Mouse (Mus musculus) testis, adult 2 months (tissue): Measurements from ENCODE around the gene Kif3a. TPM values are rescaled to one million over a fixed set of nuclear protein-coding genes. Genes with fewer than 3 reads are reported as not detected.

Experiments used
- H3K27ac ChIP-seq: fragments of 200-500 bp; 2 replicates; pipeline ENCODE4 v1.5.1; 2012; ENCODE audit warnings: low read depth, low read length; ENCODE audit not compliant: control insufficient read depth, insufficient read depth
- H3K27me3 ChIP-seq: fragments of 200-500 bp; 2 replicates; pipeline ENCODE4 v1.6.1; 2012; ENCODE audit warnings: mild to moderate bottlenecking, low read length, moderate library complexity; ENCODE audit not compliant: control insufficient read depth, insufficient read depth
- H3K36me3 ChIP-seq: fragments of 200-500 bp; 2 replicates; pipeline ENCODE4 v1.6.1; 2012; ENCODE audit warnings: mild to moderate bottlenecking, low read length; ENCODE audit not compliant: control insufficient read depth, insufficient read depth
- H3K4me1 ChIP-seq: fragments of 200-500 bp; 2 replicates; pipeline ENCODE4 v1.6.1; 2012; ENCODE audit warnings: low read length; ENCODE audit not compliant: control insufficient read depth, insufficient read depth
- H3K4me3 ChIP-seq: fragments of 200-500 bp; 2 replicates; pipeline ENCODE4 v1.5.1; 2012; ENCODE audit warnings: low read depth, mild to moderate bottlenecking, low read length, moderate library complexity, mixed read lengths; ENCODE audit not compliant: control insufficient read depth
- CTCF ChIP-seq: fragments of 200-500 bp; IDR thresholded peaks from 2 replicates; pipeline ENCODE4 v1.5.1; 2012; ENCODE audit warnings: low read depth, mild to moderate bottlenecking, inconsistent platforms, low read length, moderate library complexity; ENCODE audit not compliant: control insufficient read depth, insufficient read depth, insufficient replicate concordance
- POLR2A ChIP-seq: fragments of 200-500 bp; IDR thresholded peaks from 2 replicates; pipeline ENCODE4 v1.6.1; 2012; ENCODE audit warnings: low read depth, mild to moderate bottlenecking, inconsistent platforms, low read length, moderate library complexity; ENCODE audit not compliant: control insufficient read depth
- polyA plus RNA-seq: library from polyadenylated mRNA; depleted of rRNA; stranded (reverse); fragments of >200 nt; gene quantifications from 2 replicates; pipeline ENCODE4 v1.2.3, GENCODE M21; 2012

Kif3a gene
- polyA plus RNA-seq, 1 experiment, result 31.0 TPM

- no peak for TF ChIP-seq POLR2A
- Histone ChIP-seq H3K27ac (no peak overlapping the region), H3K36me3 (no peaks in the 10 kb centered on the region), H3K4me3 (no peak overlapping the region), H3K27me3 (no peaks in the 10 kb centered on the region), H3K4me1 (no peaks in the 10 kb centered on the region)
Measured at GRCm38 (mm10) chr11:53616748-53617558, 49.8 kb downstream of the Kif3a start.

DNA sequence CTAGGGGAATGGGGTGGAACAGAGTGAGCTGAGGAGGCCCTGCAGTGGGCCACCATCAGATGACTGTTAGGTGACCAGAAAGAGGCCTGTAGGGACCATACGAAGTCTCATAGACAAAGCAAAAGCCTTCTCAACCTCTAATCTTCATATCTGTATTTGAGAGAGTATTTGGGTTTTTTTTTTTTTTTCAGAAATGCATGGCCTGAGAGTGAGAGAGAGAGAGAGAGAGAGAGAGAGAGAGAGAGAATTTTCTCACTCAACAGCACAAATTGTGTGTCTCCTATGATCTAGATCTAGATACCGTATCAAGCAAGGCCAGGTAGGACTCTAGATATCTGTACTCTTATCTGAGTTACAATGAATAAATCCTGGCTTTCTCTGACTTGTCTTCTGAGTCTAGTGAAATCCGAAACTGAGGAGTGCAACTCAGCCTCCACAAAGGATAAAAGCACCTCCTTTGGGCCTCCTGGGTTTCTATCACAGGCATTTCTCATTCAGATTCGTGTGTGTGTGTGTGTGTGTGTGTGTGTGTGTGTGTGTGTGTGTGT, 50.5 kb downstream of the Kif3a start:
- no peaks in the 10 kb centered on the region for H3K27me3 ChIP-seq
- H3K4me3 ChIP-seq, result no peak overlapping the region
- no peaks in the 10 kb centered on the region for H3K36me3 ChIP-seq
- TF ChIP-seq CTCF (no peak), POLR2A (no peak)
- no peak overlapping the region for H3K27ac ChIP-seq
- no peaks in the 10 kb centered on the region for H3K4me1 ChIP-seq

GRCm38 (mm10) chr11:53618619-53619198, 51.5 kb downstream of the Kif3a start, which contains the start of gene Il4:
Il4 (minus strand) TSS chr11:53618669.
- Histone ChIP-seq H3K4me3 (no peak within 1 kb of the TSS), H3K27ac (no peak within 1 kb of the TSS), H3K36me3 (no peaks in the 10 kb centered on the region), H3K27me3 (no peaks in the 10 kb centered on the region), H3K4me1 (no peaks in the 10 kb centered on the region)
- no peak for TF ChIP-seq POLR2A
- TF ChIP-seq CTCF, result no peak

- H3K27ac ChIP-seq, result no peak overlapping the region
Measured at GRCm38 (mm10) chr11:53619428-53619827, 52.2 kb downstream of the Kif3a start.

GRCm38 (mm10) chr11:53620094-53620493, 52.9 kb downstream of the Kif3a start:
- no peak for TF ChIP-seq CTCF
- TF ChIP-seq POLR2A, result no peak
- Histone ChIP-seq H3K36me3 (no peaks in the 10 kb centered on the region), H3K4me1 (no peaks in the 10 kb centered on the region), H3K27ac (no peak overlapping the region), H3K4me3 (no peak overlapping the region), H3K27me3 (no peaks in the 10 kb centered on the region)

More at GRCm38 (mm10) chr11:53619428-53619827, 52.2 kb downstream of the Kif3a start:
- Histone ChIP-seq H3K4me1 (no peaks in the 10 kb centered on the region), H3K4me3 (no peak overlapping the region), H3K36me3 (no peaks in the 10 kb centered on the region), H3K27me3 (no peaks in the 10 kb centered on the region)
- TF ChIP-seq POLR2A (no peak), CTCF (no peak)

GRCm38 (mm10) chr11:53621582-53622439, 54.6 kb downstream of the Kif3a start:
- Histone ChIP-seq H3K27me3 (no peaks in the 10 kb centered on the region), H3K27ac (no peak overlapping the region), H3K4me1 (no peaks in the 10 kb centered on the region), H3K36me3 (no peaks in the 10 kb centered on the region), H3K4me3 (no peak overlapping the region)
- TF ChIP-seq CTCF (no peak), POLR2A (no peak)

- no peaks in the 10 kb centered on the region for H3K36me3 ChIP-seq
- no peaks in the 10 kb centered on the region for H3K27me3 ChIP-seq
- no peak for TF ChIP-seq CTCF
- TF ChIP-seq POLR2A, result no peak
- no peaks in the 10 kb centered on the region for H3K4me1 ChIP-seq
- H3K4me3 ChIP-seq, result no peak overlapping the region
- no peak overlapping the region for H3K27ac ChIP-seq
Measured at GRCm38 (mm10) chr11:53622440-53622806, 55.2 kb downstream of the Kif3a start.
